Mouse (Mus musculus): ENCODE measurements around the gene Suv39h2.

DNA sequence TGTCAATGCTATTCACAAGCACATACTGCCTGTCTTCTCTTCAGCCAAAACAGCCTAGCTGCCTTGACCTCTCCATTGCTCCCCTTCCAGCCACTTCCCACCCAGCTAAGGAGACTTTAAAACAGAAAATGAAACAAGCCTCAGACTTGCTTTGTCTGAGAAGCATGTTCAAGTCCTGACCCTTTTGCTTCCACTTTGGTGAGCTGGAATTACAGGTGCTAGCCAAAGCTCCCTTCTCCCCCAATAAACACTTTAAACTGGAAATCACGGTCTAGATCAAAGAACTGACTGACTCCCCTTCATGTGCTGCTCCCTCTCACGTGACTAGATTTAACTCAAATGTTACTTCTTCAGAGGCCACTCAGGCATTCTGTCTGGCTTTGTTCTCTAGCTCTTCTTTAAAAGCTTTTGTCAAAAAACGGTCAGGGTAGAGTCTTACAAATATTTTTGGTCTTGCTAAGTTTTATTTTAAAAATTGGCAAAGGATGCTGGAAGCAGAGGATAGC is 968 bp upstream of the Suv39h2 start:
- no peak for TF ChIP-seq POLR2A (IDR thresholded peaks at IDR 0.05; ENCODE audit: low read depth, low read length)
- no peak for TF ChIP-seq CTCF (IDR thresholded peaks at IDR 0.05; ENCODE audit: borderline replicate concordance, insufficient read depth, low read length)

All from embryonic fibroblast, embryonic 13.5 days (primary cell).